Mouse (Mus musculus): ENCODE results near the gene Gtf2ird2. TPM values are rescaled to one million over a fixed set of nuclear protein-coding genes. Genes with fewer than 3 reads are reported as not detected.
A peak's percentile ranks its signal among the peaks of the same experiment; 100 is the strongest.

The Gtf2ird2 gene
- polyA plus RNA-seq, 1 experiment from 2014 or later = 6.9 TPM

- Histone ChIP-seq H3K9me3 (replicated peaks; ENCODE audit: low read length) (no peaks in the 10 kb centered on the region), H3K27ac (no peak overlapping the region), H3K4me2 (ENCODE audit: low read length) (peak overlapping the region; percentile 7; the same call in 1 of the 2 replicates), H3K9ac (ENCODE audit: low read depth, low read length) (no peak overlapping the region), H3K4me3 (replicated peaks; ENCODE audit: low read depth, low read length) (no peak overlapping the region), H3K27me3 (ENCODE audit: insufficient read depth, low read length) (no peaks in the 10 kb centered on the region), H3K4me1 (replicated peaks; ENCODE audit: insufficient read depth, low read length) (peaks cover 4% of the 10 kb centered on the region; the same call in 1 of the 2 replicates), H3K36me3 (ENCODE audit: insufficient read depth, low read length) (no peaks in the 10 kb centered on the region)
- peak; percentile 61 for TF ChIP-seq CTCF (IDR thresholded peaks at IDR 0.05; ENCODE audit: low read depth)
- no peak for ATAC-seq (replicated peaks; ENCODE audit: low FRiP score, low read depth)
- WGBS = 49% methylated on average over 11 of the region's 11 CpGs
- peak; percentile 64 for DNase-seq (ENCODE audit: low spot score)
Observed at GRCm38 (mm10) chr5:134227574-134228248, 43.9 kb downstream of the Gtf2ird2 start.

GRCm38 (mm10) chr5:134228249-134228638 is 44.4 kb downstream of the Gtf2ird2 start:
- ATAC-seq (replicated peaks; ENCODE audit: low FRiP score, low read depth) (no peak), DNase-seq (ENCODE audit: low spot score) (no peak)
- WGBS = 77% methylated on average over 6 of the region's 6 CpGs
- H3K9ac ChIP-seq (ENCODE audit: low read depth, low read length) = no peak overlapping the region
- peaks cover 5% of the 10 kb centered on the region; the same call in 1 of the 2 replicates for H3K4me1 ChIP-seq (replicated peaks; ENCODE audit: insufficient read depth, low read length)
- no peak overlapping the region for H3K4me3 ChIP-seq (replicated peaks; ENCODE audit: low read depth, low read length)
- H3K27me3 ChIP-seq (ENCODE audit: insufficient read depth, low read length) = no peaks in the 10 kb centered on the region
- no peak for TF ChIP-seq CTCF (IDR thresholded peaks at IDR 0.05; ENCODE audit: low read depth)
- no peaks in the 10 kb centered on the region for H3K36me3 ChIP-seq (ENCODE audit: insufficient read depth, low read length)
- no peak overlapping the region for H3K4me2 ChIP-seq (ENCODE audit: low read length)
- H3K27ac ChIP-seq = no peak overlapping the region
- H3K9me3 ChIP-seq (replicated peaks; ENCODE audit: low read length) = no peaks in the 10 kb centered on the region

GRCm38 (mm10) chr5:134229391-134229790 is 45.6 kb downstream of the Gtf2ird2 start, which contains the start of gene Ncf1:
Ncf1 (minus strand) TSS chr5:134229625.
- TF ChIP-seq CTCF (IDR thresholded peaks at IDR 0.05; ENCODE audit: low read depth) = no peak
- H3K36me3 ChIP-seq (ENCODE audit: insufficient read depth, low read length) = no peaks in the 10 kb centered on the region
- H3K9ac ChIP-seq (ENCODE audit: low read depth, low read length) = no peak within 1 kb of the TSS
- no peak within 1 kb of the TSS for H3K27ac ChIP-seq
- H3K4me3 ChIP-seq (replicated peaks; ENCODE audit: low read depth, low read length) = no peak within 1 kb of the TSS
- H3K4me1 ChIP-seq (replicated peaks; ENCODE audit: insufficient read depth, low read length) = peaks cover 5% of the 10 kb centered on the region; the same call in 1 of the 2 replicates
- ATAC-seq (replicated peaks; ENCODE audit: low FRiP score, low read depth) (no peak), DNase-seq (ENCODE audit: low spot score) (no peak)
- H3K27me3 ChIP-seq (ENCODE audit: insufficient read depth, low read length) = no peaks in the 10 kb centered on the region
- H3K9me3 ChIP-seq (replicated peaks; ENCODE audit: low read length) = no peaks in the 10 kb centered on the region
- no peak within 1 kb of the TSS for H3K4me2 ChIP-seq (ENCODE audit: low read length)
- 89% methylated on average over 7 of the region's 7 CpGs for WGBS

GRCm38 (mm10) chr5:134231376-134231775 is 47.6 kb downstream of the Gtf2ird2 start:
- no peaks in the 10 kb centered on the region for H3K36me3 ChIP-seq (ENCODE audit: insufficient read depth, low read length)
- no peak overlapping the region for H3K9ac ChIP-seq (ENCODE audit: low read depth, low read length)
- H3K4me1 ChIP-seq (replicated peaks; ENCODE audit: insufficient read depth, low read length) = peaks cover 10% of the 10 kb centered on the region; the same call in 1 of the 2 replicates
- H3K4me2 ChIP-seq (ENCODE audit: low read length) = no peak overlapping the region
- no peak for TF ChIP-seq CTCF (IDR thresholded peaks at IDR 0.05; ENCODE audit: low read depth)
- no peaks in the 10 kb centered on the region for H3K27me3 ChIP-seq (ENCODE audit: insufficient read depth, low read length)
- no peak for ATAC-seq (replicated peaks; ENCODE audit: low FRiP score, low read depth)
- H3K9me3 ChIP-seq (replicated peaks; ENCODE audit: low read length) = no peaks in the 10 kb centered on the region
- 0 out of 2 replicates have a peak overlapping the region, but pooled peaks have one; percentile 4 for H3K27ac ChIP-seq
- no peak for DNase-seq (ENCODE audit: low spot score)
- H3K4me3 ChIP-seq (replicated peaks; ENCODE audit: low read depth, low read length) = no peak overlapping the region
- 66% methylated on average over 5 of the region's 5 CpGs for WGBS

- 54% methylated on average over 6 of the region's 6 CpGs for WGBS
- ATAC-seq (replicated peaks; ENCODE audit: low FRiP score, low read depth) = no peak
- no peaks in the 10 kb centered on the region for H3K9me3 ChIP-seq (replicated peaks; ENCODE audit: low read length)
- no peak overlapping the region for H3K4me2 ChIP-seq (ENCODE audit: low read length)
- H3K27ac ChIP-seq = peak overlapping the region; percentile 48; the same call in 1 of the 2 replicates
- H3K27me3 ChIP-seq (ENCODE audit: insufficient read depth, low read length) = no peaks in the 10 kb centered on the region
- peaks cover 6% of the 10 kb centered on the region for H3K36me3 ChIP-seq (ENCODE audit: insufficient read depth, low read length)
- H3K4me3 ChIP-seq (replicated peaks; ENCODE audit: low read depth, low read length) = no peak overlapping the region
- TF ChIP-seq CTCF (IDR thresholded peaks at IDR 0.05; ENCODE audit: low read depth) = no peak
- no peak for DNase-seq (ENCODE audit: low spot score)
- peaks cover 14% of the 10 kb centered on the region; the same call in 1 of the 2 replicates for H3K4me1 ChIP-seq (replicated peaks; ENCODE audit: insufficient read depth, low read length)
- H3K9ac ChIP-seq (ENCODE audit: low read depth, low read length) = no peak overlapping the region
Observed at GRCm38 (mm10) chr5:134232111-134232510, 48.3 kb downstream of the Gtf2ird2 start.

GRCm38 (mm10) chr5:134232568-134232967 is 48.7 kb downstream of the Gtf2ird2 start:
- H3K9ac ChIP-seq (ENCODE audit: low read depth, low read length) = no peak overlapping the region
- TF ChIP-seq CTCF (IDR thresholded peaks at IDR 0.05; ENCODE audit: low read depth) = no peak
- WGBS = 16% methylated on average over 7 of the region's 7 CpGs
- H3K4me3 ChIP-seq (replicated peaks; ENCODE audit: low read depth, low read length) = no peak overlapping the region
- peak; percentile 35 for DNase-seq (ENCODE audit: low spot score)
- no peak overlapping the region for H3K4me2 ChIP-seq (ENCODE audit: low read length)
- H3K4me1 ChIP-seq (replicated peaks; ENCODE audit: insufficient read depth, low read length) = peaks cover 14% of the 10 kb centered on the region; the same call in 1 of the 2 replicates
- H3K36me3 ChIP-seq (ENCODE audit: insufficient read depth, low read length) = peaks cover 10% of the 10 kb centered on the region
- no peaks in the 10 kb centered on the region for H3K27me3 ChIP-seq (ENCODE audit: insufficient read depth, low read length)
- ATAC-seq (replicated peaks; ENCODE audit: low FRiP score, low read depth) = no peak
- H3K27ac ChIP-seq = peak overlapping the region; percentile 48
- H3K9me3 ChIP-seq (replicated peaks; ENCODE audit: low read length) = no peaks in the 10 kb centered on the region
